Mouse (Mus musculus) urinary bladder, adult 18-20 months (tissue): ENCODE measurements at regions not wholly inside any gene's neighbourhood (a gene's known extent, or its start where the extent isn't known, plus 50 kb on each side); places are given as distances from the start of the nearest gene placed in this dataset.

ENCODE experiments used
- DNase-seq, 2 experiments: peaks; one replicate each; pipeline ENCODE4 v3.0.0; 2022; ENCODE audit warnings: low spot score in 2 of 2, mixed read lengths in 2 of 2

DNA sequence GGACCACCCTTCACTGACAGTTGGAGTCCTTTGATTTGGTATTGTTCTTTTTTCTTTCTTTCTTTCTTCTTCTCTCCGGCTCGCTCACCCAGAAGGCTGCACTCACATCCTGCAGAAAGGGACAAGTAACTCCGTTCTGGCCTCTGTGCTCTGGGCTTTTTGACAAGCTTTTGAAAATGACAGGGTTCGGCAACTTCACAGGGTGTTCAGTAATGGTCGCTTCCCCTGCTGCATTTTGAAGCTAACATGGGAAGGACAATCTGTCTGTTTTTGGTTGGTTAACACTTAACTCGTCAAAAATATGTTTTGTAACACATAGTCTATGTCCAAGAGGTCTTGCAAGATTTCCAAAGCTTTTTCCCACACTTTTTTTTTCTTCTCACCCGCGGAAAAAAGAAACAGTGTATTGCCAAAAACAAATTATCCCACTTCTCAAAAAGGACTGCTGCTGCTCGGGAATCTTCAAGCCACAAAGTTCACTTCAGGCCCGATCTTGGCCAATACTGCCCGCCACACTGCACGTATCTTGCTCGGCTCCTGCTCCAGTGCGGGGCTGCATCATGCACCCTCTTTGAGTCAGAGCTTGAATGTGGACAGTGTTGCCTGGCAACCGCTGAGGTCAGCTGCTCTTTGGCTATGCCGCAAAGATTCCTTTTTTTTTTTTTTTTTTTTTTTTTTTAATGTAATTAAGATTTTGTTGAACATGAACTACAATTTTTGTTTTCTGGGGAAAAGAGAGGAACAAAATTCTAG, 209.4 kb upstream of the Inhba start:
- peak in 1 of 2 experiments; percentile 13 for DNase-seq

DNA sequence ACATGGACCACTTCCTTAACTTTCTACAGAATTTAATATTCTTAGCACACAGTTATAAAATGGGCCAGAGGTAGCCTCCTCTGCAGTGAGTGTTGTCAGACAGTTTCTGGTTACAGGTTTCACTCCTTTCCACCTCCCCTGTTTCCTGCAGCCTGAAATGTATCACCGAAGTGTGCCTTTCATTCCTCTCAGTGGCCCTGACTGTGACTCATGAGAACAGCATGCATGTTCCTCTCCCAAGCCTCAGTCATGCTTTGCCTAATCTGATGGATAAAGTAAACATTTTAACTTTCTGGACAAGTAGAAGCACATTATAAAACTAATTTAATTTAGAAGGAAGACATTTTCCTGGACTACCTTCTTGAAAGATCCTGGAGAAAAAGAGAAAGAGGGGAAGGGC, 207.7 kb upstream of the Inhba start:
- no peak for DNase-seq

DNA sequence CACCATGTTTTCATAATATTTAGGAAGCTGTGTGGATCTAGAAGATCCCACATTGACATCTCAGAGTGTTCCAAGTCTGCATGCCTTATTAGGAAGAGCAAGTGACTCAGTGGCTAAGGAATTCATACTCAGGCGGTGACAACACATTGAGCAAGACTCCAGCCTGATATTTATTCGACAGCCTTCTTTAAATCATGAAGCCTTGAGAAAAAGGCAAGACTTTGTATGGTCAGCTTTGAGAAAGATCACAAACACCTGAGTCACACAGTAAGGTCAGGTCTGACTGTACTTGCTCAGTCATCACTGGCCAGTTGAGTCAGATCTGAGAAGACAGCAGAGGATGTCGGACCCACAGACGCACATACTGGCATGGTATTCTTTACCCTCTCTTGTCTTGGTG, 204.7 kb upstream of the Inhba start:
- no peak for DNase-seq

- no peak for DNase-seq
These were observed 189.3 kb upstream of the Inhba start for GRCm38 (mm10) chr13:15822261-15822850.

GRCm38 (mm10) chr13:15845806-15846205, 165.8 kb upstream of the Inhba start:
- no peak for DNase-seq

GRCm38 (mm10) chr13:15848017-15848416, 163.6 kb upstream of the Inhba start:
- no peak for DNase-seq

- no peak for DNase-seq
These were observed 162.5 kb upstream of the Inhba start for GRCm38 (mm10) chr13:15849129-15849528.

DNA sequence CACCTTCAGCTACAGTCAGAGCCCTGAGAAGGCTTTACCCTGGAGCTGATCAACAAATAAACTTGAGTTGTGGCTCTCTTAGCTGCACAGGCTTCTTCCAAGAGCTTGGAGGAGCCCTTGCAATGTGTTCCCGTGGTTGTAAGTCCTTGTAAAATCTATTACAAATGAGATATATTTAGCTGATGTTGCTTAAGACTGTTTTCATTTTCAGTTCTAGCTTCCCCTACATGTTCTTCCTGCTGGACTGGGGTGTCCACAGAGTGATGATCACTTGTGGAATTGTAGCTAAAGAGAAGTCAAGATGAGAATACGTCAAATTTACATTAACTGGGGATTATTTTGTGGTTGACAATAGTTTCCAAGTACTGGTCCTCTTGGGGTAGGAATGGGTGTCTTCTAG, 161.3 kb upstream of the Inhba start:
- no peak for DNase-seq

- DNase-seq = no peak
These were observed 158.6 kb upstream of the Inhba start for GRCm38 (mm10) chr13:15853022-15853566.

DNA sequence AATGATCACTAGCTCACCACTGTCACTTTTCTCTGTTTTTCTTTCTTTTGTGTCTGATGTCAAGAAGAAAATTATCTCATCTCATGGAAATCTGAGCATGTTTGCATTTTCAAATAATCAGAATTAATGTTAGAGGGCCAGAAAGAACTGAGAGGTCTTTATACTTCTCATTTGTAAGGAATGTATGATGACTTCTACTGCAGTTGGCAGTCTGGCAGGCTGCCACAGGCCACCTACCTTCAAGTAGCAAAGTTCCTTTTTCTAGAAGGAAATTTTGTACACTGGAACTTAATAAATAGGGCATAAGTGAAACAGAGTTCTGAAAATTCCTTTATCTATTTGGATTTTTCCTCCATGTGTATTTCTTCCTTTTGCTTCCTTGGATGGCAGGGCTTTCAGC, 148.7 kb upstream of the Inhba start:
- no peak for DNase-seq

- no peak for DNase-seq
These were observed 148.3 kb upstream of the Inhba start for GRCm38 (mm10) chr13:15863344-15863743.

DNA sequence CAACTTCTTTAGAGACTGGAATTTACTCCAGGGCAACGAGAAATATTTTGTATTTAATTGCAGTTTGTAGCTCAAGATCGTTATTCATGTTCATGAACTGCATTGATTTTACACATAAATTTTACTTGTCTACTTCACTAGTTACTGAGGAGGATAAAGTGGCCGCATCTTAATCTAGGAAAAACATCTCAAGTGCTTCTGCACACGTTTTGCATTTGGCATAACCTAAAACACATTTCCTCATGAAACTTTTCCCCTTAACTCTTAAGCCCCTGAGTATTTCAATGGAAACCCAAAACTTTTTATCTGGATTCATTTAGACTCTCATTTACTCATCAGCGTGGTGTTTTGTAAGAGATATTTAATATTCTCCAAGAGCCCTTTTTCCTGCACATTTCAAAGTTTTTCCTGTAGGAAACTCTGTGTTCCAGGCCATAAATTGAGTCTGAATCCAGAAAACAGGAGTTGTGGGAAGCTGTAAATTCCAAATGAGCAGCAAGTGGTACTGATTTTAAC, 144.5 kb upstream of the Inhba start:
- DNase-seq = no peak

DNA sequence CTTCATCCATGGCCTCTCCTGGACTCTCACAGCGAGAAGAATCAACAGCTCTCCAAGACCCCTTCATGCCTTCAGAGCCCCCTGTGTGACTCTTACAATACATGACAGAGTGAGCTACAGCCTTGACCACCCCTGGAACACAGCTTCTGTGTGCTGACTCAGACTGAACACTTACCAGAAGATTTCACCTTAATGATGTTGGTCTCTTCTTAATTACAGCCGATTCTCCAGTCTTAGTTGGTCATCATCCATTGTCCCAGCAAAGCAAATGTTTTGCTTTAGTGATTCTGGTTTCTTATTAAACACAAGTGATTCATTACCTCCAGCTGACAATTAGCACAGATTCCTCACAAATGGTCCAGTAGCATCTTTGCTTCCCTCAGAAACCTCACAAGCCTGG, 134.0 kb upstream of the Inhba start:
- DNase-seq = no peak

- DNase-seq = no peak
These were observed 132.1 kb upstream of the Inhba start for GRCm38 (mm10) chr13:15879576-15879975.

DNA sequence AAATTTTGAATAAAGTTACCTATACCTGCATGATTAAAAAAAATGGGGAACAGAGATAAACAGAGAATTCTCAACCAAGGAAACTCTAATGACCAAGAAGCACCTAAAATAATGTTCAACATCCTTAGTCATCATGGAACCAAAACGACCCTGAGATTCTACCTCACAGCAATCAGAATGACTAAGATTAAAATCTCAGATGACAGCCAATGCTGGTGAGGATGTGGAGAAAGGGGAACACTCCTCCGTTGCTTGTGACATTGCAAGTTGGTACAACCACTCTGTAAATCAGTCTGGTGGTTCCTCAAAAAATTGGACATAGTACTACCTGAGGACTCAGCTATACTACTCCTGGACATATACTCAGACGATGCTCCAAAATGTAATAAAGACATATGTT, 120.9 kb upstream of the Inhba start:
- DNase-seq = no peak

- no peak for DNase-seq
These were observed 120.2 kb upstream of the Inhba start for GRCm38 (mm10) chr13:15891403-15891802.

GRCm38 (mm10) chr13:15898201-15898600, 113.5 kb upstream of the Inhba start:
- no peak for DNase-seq

GRCm38 (mm10) chr13:15901710-15902675, 109.7 kb upstream of the Inhba start:
- DNase-seq = no peak

DNA sequence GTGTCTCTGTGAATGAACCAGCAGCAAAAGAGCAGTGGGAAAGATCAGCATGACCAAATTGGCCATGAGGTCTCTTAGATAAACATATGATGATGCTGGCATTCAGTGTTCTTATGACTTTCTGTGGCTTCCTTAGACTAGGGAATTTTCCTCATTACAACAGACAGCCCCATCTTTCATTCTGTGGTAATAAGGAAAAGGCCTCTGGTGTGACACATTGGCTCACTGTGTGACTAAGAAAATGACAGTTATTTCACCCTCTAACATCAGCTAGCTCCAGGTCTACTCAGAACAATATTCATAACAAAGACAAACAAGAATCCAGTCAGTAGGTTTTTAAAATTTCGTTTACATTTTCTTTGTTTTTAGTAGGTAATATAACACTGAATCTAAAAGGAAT, 103.8 kb upstream of the Inhba start:
- DNase-seq = no peak

- DNase-seq = no peak
These were observed 101.1 kb upstream of the Inhba start for GRCm38 (mm10) chr13:15910578-15910977.

DNA sequence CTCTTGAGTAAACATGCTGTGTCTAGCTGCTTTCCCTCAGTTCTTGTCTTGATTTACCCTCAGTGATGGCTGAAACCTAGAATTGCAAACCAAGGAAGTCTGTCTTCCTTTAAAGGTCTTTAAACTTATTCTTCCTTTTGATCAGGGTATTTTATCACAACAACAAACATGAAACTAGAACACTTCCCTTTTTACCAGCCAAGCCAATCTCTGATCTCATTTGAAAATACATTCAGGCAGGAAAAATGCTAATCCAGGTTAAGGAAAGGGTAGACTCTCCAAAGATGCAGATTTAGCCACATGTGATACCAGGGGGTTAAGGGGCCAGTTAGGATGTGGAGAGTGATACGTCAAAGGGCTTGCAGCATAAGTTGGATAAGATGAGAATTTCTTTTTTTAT, 100.4 kb upstream of the Inhba start:
- DNase-seq = no peak

DNA sequence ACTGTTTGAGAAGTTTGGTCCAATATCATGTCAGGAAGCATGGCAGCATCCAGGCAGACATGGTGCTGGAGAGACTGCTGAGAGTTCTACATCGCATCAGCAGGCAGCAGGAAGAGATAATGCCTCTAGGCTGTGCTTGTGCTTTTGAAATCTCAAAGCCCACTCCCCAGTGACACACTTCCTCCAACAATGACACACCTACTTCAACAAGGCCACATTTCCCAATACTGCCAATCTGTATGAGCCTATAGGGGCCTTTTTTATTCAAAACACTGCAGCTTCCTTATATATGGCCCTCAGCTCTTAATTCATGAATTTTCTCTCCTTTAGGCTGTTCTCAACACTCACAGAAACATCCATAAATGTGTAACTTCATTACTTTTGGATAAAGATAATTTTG, 97.4 kb upstream of the Inhba start:
- DNase-seq = no peak
